Mouse (Mus musculus): ENCODE results near the gene Lrg1.

DNA sequence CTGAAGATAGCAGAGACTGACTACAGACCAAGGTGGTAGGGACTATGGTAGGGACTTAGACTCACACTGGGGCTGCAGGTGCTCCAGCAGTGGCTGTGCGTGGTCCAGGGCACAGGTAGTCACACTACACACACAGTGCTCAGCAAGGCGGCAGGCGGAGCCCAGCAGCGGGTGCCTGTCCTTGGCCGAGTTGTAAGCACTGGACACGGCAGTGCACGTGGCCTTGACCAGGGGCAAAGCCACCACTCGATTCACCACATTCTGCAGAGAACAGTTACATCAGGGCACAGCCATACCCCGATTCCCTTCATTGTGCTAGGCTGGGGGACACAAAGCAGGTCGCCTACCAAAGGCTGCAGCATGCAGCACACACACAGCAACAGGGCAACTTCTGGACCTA, 5.6 kb downstream of the Lrg1 start:
- TF ChIP-seq USF2 (IDR thresholded peaks at IDR 0.05; ENCODE audit: borderline replicate concordance in 1 of 2, insufficient read depth in 1 of 2, low read depth in 1 of 2, low read length in 2 of 2) (no peak), BHLHE40 (IDR thresholded peaks at IDR 0.05; ENCODE audit: borderline replicate concordance, low read depth, low read length) (no peak), POLR2A (IDR thresholded peaks at IDR 0.05; ENCODE audit: control insufficient read depth in 1 of 2, insufficient read depth in 1 of 2, low read depth in 1 of 2, low read length in 2 of 2, poor library complexity in 1 of 2) (no peak), CTCF (IDR thresholded peaks at IDR 0.05 in 2 of 3, conservative IDR thresholded peaks at IDR 0.05 in 1 of 3; ENCODE audit: control insufficient read depth in 1 of 3, insufficient read depth in 1 of 3, low read depth in 2 of 3, low read length in 3 of 3, poor library complexity in 1 of 3, severe bottlenecking in 1 of 3) (no peak), USF1 (IDR thresholded peaks at IDR 0.05; ENCODE audit: low read depth, low read length) (no peak), CHD1 (IDR thresholded peaks at IDR 0.05; ENCODE audit: low read depth, low read length) (no peak), UBTF (IDR thresholded peaks at IDR 0.05; ENCODE audit: borderline replicate concordance, insufficient read depth, low read depth, low read length) (no peak), MXI1 (IDR thresholded peaks at IDR 0.05; ENCODE audit: low read depth, low read length) (no peak), TCF12 (IDR thresholded peaks at IDR 0.05; ENCODE audit: low read depth, low read length) (no peak), ZC3H11A (IDR thresholded peaks at IDR 0.05; ENCODE audit: low read depth, low read length) (no peak)
